Mouse (Mus musculus): ENCODE results near the gene Ube2v1.

Ube2v1 gene

DNA sequence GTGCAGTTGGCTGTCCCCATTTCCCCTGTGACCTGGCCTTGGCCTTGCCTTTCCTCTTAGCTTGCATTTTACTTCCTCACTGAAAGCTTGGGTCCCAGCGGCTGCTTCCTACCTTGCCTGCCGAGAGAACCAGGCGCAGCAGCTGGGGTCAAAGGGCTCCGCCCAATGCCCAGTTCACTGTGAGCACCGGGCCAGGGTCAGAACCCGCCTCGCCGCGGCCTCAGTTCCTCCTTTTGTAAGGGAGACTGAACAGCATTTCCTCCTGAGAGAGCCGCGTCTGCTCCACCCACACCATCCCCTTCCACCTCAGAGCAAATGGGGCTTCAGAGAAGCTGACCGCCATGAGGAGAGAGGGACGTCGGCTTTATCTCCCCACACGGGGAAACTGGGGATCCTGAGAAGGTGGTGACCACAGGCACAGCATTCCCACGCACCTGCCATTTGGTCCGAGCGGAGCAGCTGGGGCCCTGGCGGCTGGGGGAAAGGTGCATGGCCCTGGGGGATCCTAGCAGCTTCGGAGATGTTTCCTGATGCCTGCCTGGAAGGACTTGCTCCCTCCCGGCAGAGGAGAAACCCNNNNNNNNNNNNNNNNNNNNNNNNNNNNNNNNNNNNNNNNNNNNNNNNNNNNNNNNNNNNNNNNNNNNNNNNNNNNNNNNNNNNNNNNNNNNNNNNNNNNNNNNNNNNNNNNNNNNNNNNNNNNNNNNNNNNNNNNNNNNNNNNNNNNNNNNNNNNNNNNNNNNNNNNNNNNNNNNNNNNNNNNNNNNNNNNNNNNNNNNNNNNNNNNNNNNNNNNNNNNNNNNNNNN is 42.9 kb downstream of the Ube2v1 start:
- DNase-seq, result peak; percentile 68

DNA sequence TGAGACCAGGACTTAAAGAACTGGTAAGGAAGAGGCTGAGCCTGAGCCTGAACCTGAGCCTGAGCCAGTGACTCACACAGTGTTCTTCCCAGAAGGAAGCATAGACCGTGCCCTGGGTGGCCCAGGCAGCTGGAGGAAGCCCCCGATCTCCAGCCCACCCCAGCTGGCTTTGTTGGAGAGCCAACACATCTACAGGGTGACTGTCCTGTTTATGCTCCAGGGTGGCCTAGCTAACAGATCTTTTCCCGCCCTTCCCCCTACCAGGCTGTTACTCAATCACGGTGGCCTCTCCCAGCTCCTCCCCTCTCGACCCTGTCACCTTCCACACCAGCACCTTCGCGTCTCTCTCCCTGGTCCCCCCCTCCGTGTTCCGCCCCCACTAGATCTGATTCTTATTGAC is 44.9 kb downstream of the Ube2v1 start:
- peak; percentile 60 for DNase-seq

GRCm38 (mm10) chr2:167586041-167586440 is 45.9 kb downstream of the Ube2v1 start:
- DNase-seq, result peak; percentile 73

- DNase-seq, result no peak
These were observed 46.6 kb downstream of the Ube2v1 start for GRCm38 (mm10) chr2:167585273-167585672.

DNA sequence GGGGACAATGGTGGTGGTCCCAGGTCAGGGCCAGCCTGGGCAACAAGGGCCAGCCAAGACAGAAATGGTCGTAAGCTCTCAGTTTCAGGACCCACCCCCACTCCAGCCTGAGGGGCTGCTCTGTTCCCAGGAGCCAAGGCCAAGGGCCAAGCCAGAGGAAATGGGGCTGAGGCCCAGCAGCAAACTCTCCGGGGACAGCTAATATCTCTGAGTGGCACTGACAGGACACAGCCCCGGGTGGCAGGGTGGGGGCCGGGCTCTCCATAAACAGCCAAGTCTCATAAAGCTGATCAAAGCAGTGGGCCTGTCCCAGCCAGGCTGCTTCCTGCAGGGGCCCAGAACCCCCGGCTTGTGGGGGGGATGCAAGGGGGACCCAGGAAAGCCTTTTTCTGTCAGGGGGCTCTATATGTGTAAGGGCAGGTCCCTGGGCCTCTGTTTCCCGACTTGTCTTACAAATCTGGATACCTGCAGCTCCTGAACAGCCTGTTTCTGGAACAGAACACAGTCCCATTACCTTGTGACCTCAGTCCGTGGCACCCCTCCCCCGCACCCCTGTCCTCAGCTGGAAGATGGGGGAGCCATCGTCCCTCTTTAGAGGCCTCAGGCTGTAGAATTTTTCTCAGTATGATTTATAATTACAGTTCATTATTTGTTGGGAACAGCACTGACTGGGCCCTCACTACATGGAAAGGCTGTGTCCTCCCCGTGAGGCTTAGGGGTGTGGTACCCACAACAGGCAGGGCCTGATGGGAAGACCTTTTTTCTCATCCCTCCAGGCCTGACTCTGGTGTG is 48.5 kb downstream of the Ube2v1 start:
- peak; percentile 74 for DNase-seq

- DNase-seq, result no peak
These were observed 53.4 kb downstream of the Ube2v1 start for GRCm38 (mm10) chr2:167578521-167578920.

DNA sequence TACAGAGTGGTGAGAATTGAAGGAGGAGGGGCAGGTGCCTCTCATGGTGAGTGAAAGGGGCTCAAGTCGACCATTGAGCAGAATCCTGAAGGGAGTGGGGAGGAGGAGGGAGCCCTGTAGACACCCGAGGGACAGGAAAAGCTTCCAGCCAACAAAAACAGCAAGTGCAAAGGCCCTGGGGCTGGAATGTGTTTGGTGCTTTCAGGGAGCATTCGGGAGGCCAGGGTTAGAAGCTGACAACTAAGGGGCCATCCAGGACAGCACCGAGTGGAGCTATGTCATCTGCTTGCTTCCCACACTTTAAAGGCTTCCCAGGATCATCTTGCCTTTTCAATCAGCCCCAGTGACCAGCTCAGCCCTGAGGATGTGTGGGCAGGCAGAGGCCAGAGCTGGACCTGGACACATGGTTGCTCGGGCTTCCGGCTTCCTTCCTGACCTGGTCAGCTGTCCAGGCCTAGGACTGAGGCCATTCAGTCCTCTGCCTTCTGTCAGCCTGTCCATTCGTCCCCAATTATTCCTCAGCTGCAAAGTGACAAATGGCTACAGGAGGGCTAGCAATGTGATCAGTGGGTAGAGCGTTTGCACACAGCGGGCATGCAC is 54.6 kb downstream of the Ube2v1 start:
- DNase-seq, result no peak

DNA sequence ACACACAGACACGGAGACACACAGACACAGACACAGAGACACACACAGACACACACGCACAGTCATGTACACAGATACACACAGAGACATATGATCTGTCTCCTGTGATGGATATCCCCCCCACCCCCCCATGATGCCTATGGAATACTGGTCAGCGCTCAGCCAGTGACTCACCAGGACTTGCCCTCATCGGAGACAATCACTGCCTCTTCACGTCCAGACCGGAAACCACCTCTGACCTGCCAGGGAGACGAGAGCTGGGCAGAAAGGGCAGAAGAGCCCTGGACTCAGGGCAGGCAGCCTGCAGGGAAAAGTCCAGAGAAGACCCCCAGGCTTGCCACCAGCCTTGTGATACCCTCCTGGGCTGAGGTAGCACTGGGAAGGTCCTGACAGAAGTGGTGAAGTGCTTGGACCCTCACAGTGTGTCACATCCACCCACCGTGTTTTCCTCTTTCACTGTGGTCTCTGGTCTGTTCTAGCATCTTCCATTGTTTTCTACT is 55.7 kb downstream of the Ube2v1 start:
- no peak for DNase-seq

DNA sequence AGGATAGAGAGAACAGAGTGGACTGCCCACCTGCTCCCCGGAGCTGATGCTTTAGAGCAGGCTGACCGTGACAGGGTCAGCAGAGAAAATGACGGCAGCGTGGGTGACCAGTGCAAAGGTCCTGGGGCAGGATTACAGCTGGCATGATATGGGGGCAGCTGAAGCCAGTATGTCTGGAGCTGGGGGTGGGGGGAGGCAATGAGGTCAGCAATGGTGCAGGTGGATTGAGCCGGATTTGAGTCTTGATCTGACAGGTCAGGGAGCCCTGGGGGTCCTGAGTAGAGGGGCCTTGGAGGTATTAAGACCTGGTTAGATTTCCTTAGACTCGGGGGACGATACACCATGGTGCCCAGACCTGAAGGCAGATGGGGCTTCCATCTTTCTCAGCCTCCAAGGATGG is 56.3 kb downstream of the Ube2v1 start:
- no peak for DNase-seq

DNA sequence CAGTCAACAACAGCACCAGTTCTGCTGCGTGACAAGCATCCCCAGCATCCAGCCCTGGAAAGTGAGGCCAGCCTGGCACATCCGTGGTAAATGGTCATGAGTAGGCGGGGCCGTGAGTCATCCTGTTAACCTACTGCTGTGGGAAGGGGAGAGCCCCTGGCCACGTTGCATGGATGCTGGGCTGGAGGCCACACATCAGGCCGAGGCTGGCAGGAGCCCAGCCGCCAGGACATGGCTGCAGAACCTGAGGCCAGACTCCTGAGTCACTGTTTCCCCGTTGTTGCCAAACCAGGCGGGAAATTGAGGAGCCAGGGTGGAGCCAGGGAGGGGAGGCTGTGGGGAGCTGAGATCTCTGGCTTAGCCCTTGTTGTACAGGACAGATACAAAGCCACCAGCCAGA is 57.1 kb downstream of the Ube2v1 start:
- DNase-seq, result no peak

DNA sequence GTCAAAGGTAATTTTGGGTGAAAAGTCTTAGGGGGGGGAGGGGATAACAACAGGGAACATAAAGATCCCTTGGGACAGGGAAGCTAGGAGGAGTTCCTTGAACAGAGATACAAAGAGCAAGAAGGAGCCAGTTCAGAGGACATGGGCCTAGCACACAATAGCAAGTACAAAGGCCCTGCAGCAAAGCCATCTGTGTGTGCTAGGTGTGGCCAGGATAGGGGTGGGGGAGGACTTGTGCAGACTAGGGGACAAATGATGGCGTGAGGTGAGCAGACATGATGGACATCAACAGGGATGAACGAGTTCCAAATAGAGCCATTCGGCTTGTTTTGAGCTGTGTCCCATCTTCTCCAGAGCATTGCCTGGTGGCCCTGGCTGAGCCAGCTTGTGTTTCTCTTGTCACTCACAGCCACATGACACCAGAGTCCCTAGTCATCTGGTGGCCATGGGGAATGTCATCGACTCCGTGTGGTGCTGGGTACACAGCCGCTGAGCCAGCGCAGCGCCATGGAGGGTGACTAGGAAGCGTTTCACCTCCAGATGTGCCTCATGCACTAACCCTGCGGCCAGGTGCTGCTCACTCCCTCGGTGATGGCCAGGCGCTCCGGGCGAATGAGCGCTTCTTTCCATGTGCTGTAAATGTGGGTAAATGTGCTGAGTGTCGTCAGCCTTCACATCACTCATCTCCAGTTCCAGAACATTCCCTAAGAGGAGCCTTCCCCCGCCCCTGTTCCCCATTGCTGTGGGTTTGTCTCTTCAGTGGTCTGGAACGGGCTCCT is 60.3 kb downstream of the Ube2v1 start:
- no peak for DNase-seq

- no peak for DNase-seq
These were observed 61.1 kb downstream of the Ube2v1 start for GRCm38 (mm10) chr2:167570815-167571214.

GRCm38 (mm10) chr2:167569934-167570651 is 61.8 kb downstream of the Ube2v1 start:
- peak; percentile 81 for DNase-seq

GRCm38 (mm10) chr2:167568112-167568511 is 63.8 kb downstream of the Ube2v1 start:
- no peak for DNase-seq

DNA sequence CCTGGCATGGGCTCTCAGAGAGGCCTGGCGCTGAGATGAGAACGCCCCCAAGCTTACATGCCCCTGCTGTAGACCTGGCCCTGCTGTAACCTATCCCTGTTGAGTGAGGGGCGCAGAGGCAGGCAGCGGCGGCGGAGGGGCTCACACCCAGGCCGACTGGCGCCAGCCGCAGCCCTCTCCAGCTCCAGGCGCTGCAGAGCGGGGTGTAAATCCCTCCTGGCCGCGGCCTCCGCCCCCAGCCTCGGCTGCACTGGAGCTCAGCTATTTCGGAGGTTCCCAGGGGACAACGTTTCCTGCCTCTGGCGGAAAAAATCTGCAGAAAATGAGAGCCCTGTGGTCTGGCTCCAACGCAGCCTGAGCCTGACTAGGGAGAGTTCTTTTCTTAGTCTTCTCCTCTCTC is 66.2 kb downstream of the Ube2v1 start:
- peak; percentile 41 for DNase-seq

DNA sequence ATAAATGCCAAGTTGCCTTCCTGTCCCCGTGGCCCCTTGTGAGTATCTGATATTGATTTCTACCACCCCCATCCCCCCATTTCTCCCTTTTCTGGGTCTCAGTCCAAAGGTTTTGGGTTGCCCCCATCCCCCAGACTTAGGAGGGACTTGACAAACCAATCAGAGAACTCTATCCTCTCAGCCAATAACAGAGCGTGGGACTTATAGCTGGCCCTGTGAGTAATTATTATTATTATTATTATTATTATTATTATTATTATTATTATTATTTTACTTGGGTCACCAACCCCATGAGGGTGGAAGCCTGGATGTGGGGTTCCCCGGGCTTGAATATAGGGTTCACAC is 66.6 kb downstream of the Ube2v1 start:
- DNase-seq, result no peak

DNA sequence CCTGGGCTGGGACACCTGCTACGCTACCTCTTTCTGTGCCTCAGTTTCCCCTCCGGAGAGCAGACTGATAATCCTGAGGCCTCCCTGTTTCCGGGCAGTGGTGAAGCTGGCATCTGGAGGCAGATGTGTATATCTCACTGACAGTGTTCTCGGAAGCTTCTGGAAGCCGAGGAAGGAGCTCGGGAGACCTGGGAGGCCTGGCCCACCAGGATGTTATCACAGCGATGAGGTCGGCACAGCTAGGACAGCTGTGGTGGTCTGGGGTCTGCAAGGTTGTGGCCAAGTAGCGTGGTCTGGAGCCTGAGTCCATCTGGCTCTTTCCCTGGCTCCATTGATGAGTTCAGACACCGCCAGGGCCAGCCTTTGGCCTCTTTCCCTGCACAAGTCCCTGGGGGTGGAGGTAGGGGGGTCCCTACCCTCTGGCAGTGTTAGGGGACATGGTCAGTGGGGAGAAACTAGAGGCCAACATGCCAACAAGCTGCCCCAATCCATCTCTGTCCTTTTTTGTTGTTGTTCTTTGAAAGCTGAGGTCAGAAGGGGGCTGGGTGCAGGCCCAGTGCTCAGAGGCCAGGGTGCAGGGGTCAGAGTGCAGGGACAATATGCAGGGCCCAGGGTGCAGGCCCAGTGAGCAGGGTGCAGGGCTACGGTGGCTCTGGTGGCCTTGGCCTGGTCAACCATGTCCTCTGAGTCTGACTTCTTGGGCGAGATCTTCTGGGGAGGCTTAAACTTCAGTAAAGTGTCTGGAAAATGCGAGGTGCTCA is 67.2 kb downstream of the Ube2v1 start:
- no peak for DNase-seq

- DNase-seq, result no peak
These were observed 68.2 kb downstream of the Ube2v1 start for GRCm38 (mm10) chr2:167563703-167564102.

GRCm38 (mm10) chr2:167563035-167563434 is 68.9 kb downstream of the Ube2v1 start:
- DNase-seq, result no peak

- DNase-seq, result peak; percentile 50
These were observed 69.8 kb downstream of the Ube2v1 start for GRCm38 (mm10) chr2:167562101-167562500.

GRCm38 (mm10) chr2:167559413-167559812 is 72.5 kb downstream of the Ube2v1 start:
- no peak for DNase-seq

All from lung, postnatal 14 days (tissue).